Mouse (Mus musculus) limb, embryonic 14.5 days (tissue): ENCODE measurements around the gene Mymk. TPM values are rescaled to one million over a fixed set of nuclear protein-coding genes. Genes with fewer than 3 reads are reported as not detected.
A peak's percentile ranks its signal among the peaks of the same experiment; 100 is the strongest.

ENCODE experiments used
- ATAC-seq: fragments of 200-750 bp; cut with Nextera tagmentation; 2 replicates; pipeline ENCODE4 v1.8.0; 2017; ENCODE audit warnings: low read depth, moderate number of reproducible peaks, moderate TSS enrichment; ENCODE audit not compliant: low FRiP score
- DNase-seq: peaks from one replicate; pipeline ENCODE4 v3.0.0-alpha.2; 2015; ENCODE audit warnings: low spot score
- H3K27ac ChIP-seq: fragments of 300-500 bp; sonication (generic); replicated peaks from 2 replicates; pipeline ENCODE4 v1.5.1; 2014; ENCODE audit warnings: low read depth, mild to moderate bottlenecking, low read length, moderate library complexity, mixed read lengths
- H3K27me3 ChIP-seq: fragments of 300-500 bp; sonication (generic); 2 replicates; pipeline ENCODE4 v1.6.1; 2014; ENCODE audit warnings: low read length, mixed read lengths; ENCODE audit not compliant: control insufficient read depth, insufficient read depth
- H3K36me3 ChIP-seq: fragments of 300-500 bp; sonication (generic); 2 replicates; pipeline ENCODE4 v1.6.1; 2014; ENCODE audit warnings: mild to moderate bottlenecking, low read length, moderate library complexity, mixed read lengths; ENCODE audit not compliant: control insufficient read depth, insufficient read depth
- H3K4me1 ChIP-seq: fragments of 300-500 bp; sonication (generic); 2 replicates; pipeline ENCODE4 v1.6.1; 2014; ENCODE audit warnings: antibody characterized with exemption, low read length, mixed read lengths; ENCODE audit not compliant: control insufficient read depth, insufficient read depth
- H3K4me2 ChIP-seq: fragments of 300-500 bp; sonication (generic); replicated peaks from 2 replicates; pipeline ENCODE4 v1.6.1; 2014; ENCODE audit warnings: low read depth, mild to moderate bottlenecking, low read length, moderate library complexity; ENCODE audit not compliant: severe bottlenecking
- H3K4me3 ChIP-seq: fragments of 300-500 bp; sonication (generic); replicated peaks from 2 replicates; pipeline ENCODE4 v1.5.1; 2014; ENCODE audit warnings: low read length
- H3K9ac ChIP-seq: fragments of 300-500 bp; sonication (generic); 2 replicates; pipeline ENCODE4 v1.6.1; 2014; ENCODE audit warnings: mild to moderate bottlenecking, low read depth, low read length, moderate library complexity; ENCODE audit not compliant: severe bottlenecking
- H3K9me3 ChIP-seq: fragments of 300-500 bp; sonication (generic); 2 replicates; pipeline ENCODE4 v1.6.1; 2016; ENCODE audit warnings: low read length; ENCODE audit not compliant: control insufficient read depth
- POLR2A ChIP-seq: fragments of 200-500 bp; IDR thresholded peaks from 2 replicates; pipeline ENCODE4 v1.8.0; 2012; ENCODE audit warnings: inconsistent platforms, mild to moderate bottlenecking, moderate library complexity, borderline replicate concordance; ENCODE audit not compliant: insufficient read depth, insufficient read length; ENCODE audit errors: extremely low read depth
- WGBS: fragments of 180-500 bp; shearing (Covaris S2); extraction: QIAGEN DNeasy Blood & Tissue Kit; methylation state at CpG from one replicate; pipeline ENCODE4 v1.1.7; 2014; 5-methylcytosine and 5-hydroxymethylcytosine counted together
- polyA plus RNA-seq, 2 experiments: library from polyadenylated mRNA; depleted of rRNA in 1 of 2; stranded (reverse) in 1 of 2; unstranded in 1 of 2; fragments of >200 nt; fragmentation: Nextera tagmentation in 1 of 2; extraction: Ambion mirVana in 1 of 2; gene quantifications; 2 replicates each; pipeline versions ENCODE4 v1.2.1 to v1.2.3; 2012 to 2014

Mymk gene
- polyA plus RNA-seq, 2 experiments, result 46.8 to 70.4 TPM

DNA sequence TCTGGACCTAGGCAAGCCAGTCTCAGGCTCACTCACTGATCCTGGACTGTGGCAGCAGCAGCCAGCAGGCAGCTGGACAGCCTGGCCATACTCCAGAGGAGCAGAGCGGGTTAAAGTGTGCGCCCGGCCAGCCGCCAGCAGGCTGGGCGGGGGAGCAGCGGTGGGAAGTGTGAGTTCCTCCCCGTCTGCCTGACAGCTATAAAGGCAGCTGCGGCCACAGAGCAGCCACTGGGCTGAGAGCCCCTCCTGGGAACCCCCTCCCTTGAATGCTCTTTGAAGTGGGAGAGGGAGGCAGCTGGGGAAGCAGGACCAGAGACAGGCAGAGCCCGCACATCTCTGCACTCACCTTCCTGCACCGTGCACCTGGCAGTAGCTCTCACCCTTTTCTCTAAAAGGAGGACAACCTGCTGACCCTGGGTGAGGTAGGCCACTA, 7.2 kb upstream of the Mymk start, which contains the start of gene Adamtsl2:
Adamtsl2 (plus strand) TSS at position 228 of the 433 bp plus-strand sequence.
- no peak for TF ChIP-seq POLR2A
- H3K9me3 ChIP-seq, result no peaks in the 10 kb centered on the region
- no peaks in the 10 kb centered on the region for H3K36me3 ChIP-seq
- DNase-seq (peak; percentile 87), ATAC-seq (peak; percentile 78)
- H3K9ac ChIP-seq, result no peak within 1 kb of the TSS
- peaks cover 50% of the 10 kb centered on the region for H3K4me1 ChIP-seq
- H3K4me2 ChIP-seq, result peak within 1 kb of the TSS; percentile 26
- 2% methylated on average over 10 of the region's 10 CpGs for WGBS
- no peak within 1 kb of the TSS for H3K27ac ChIP-seq
- no peaks in the 10 kb centered on the region for H3K27me3 ChIP-seq
- peak within 1 kb of the TSS; percentile 19 for H3K4me3 ChIP-seq

DNA sequence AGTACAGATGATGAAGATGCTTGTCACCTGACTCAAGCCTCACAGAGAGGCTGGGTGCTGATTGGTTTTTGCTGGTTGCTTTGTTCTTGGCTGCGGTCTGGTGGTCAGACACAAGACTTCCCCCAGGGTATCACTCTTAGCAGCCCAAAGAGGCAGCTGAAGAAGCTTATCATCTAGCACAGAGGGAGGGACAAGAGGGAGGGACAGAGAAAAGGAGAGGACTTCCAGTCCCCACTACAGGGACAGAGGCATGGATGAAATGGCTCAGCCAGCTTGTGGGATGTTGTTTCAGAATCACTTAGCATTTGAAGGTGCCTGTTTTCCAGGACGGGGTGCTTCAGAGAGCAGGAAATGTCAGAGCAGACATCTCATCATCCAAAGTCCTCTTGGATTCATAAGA, 6.3 kb upstream of the Mymk start:
- Histone ChIP-seq H3K9ac (no peak overlapping the region), H3K4me3 (no peak overlapping the region), H3K4me1 (peaks cover 54% of the 10 kb centered on the region), H3K4me2 (no peak overlapping the region), H3K27ac (no peak overlapping the region), H3K36me3 (no peaks in the 10 kb centered on the region), H3K27me3 (no peaks in the 10 kb centered on the region), H3K9me3 (no peaks in the 10 kb centered on the region)
- ATAC-seq (no peak), DNase-seq (no peak)
- 47% methylated on average over 2 of the region's 2 CpGs for WGBS
- no peak for TF ChIP-seq POLR2A

DNA sequence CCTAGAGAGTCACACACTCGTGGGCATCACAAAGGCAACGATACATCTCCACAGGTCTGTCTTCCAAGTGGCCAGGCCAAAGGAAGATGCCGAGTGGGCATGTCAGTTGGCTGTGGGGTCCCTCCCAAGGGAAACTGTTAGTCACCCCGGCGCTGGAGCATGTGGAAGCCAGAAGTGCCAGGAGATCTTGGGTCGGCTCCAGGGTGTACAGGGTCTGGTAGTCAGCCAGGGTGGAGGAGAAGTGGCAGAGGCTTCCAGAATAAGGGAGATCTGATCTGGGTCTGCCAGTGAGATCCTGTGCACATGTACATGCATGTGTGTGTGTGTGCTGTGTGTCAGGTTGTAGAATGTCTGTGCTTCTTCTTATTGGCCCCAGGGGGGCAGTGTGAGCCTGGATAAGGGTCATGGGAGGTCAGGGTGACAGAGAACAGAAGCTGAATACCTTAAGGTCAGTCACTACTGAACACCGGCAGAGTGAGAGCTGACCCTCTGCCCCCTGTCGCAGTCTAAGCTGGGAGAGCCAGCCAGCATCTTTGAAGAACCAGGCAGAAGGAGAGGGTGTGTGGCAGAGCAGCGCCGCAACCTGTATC, 5.8 kb upstream of the Mymk start:
- no peak for TF ChIP-seq POLR2A
- no peaks in the 10 kb centered on the region for H3K36me3 ChIP-seq
- H3K4me1 ChIP-seq, result peaks cover 57% of the 10 kb centered on the region

DNA sequence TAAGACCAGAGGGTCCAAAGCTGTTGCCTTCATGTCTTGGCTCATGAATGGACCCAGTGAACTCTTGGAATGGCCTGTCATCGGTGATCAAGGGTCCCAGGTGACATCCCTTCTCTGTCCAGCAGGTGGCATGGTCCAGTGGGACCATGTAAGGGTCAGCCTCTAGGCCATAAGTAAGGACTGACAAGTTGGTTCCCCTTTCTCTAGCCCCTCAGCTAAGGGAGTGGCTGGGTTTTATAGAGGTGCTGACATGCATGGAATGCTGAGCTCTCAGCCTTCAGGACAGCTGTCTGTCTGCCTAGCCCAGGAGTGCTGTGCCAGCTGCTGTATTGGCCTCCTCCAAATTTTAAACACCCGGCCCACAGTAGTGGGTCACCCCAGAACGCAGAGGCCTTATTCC, 3.5 kb upstream of the Mymk start:
- H3K9ac ChIP-seq, result no peak overlapping the region
- no peak overlapping the region for H3K4me3 ChIP-seq
- H3K9me3 ChIP-seq, result no peaks in the 10 kb centered on the region
- no peak for TF ChIP-seq POLR2A
- no peaks in the 10 kb centered on the region for H3K27me3 ChIP-seq
- peaks cover 76% of the 10 kb centered on the region for H3K4me1 ChIP-seq
- no peak overlapping the region for H3K27ac ChIP-seq
- no peaks in the 10 kb centered on the region for H3K36me3 ChIP-seq
- ATAC-seq (peak; percentile 20), DNase-seq (no peak)
- WGBS, result 34% methylated on average over 3 of the region's 3 CpGs
- no peak overlapping the region for H3K4me2 ChIP-seq

More for the DNA sequence above, 5.8 kb upstream of the Mymk start:
- Histone ChIP-seq H3K4me3 (no peak overlapping the region), H3K27ac (no peak overlapping the region), H3K9ac (no peak overlapping the region), H3K9me3 (no peaks in the 10 kb centered on the region), H3K4me2 (no peak overlapping the region), H3K27me3 (no peaks in the 10 kb centered on the region)
- ATAC-seq, result no peak
- WGBS, result 63% methylated on average over 10 of the region's 10 CpGs
- DNase-seq, result no peak

DNA sequence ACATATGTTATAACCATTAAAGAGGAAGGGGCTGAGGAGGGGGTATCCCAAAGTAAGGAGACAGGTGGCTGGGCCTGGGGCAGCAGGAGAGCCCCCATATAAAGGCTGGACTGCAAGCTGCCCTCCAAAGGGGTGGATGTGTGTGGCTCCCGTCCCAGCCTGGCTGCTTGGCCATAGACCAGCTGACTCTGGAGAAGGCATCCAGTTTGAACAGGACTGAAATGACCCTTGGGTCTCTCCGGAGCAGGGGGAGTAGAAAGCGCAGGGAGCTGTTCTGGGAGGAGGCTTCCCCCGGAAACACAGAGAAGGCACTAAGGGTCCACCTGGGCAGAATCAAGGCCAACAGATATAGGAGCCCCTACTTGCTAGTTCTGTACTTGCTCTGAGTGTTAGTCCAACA, 2.8 kb upstream of the Mymk start:
- Histone ChIP-seq H3K9me3 (no peaks in the 10 kb centered on the region), H3K4me3 (no peak overlapping the region), H3K36me3 (no peaks in the 10 kb centered on the region), H3K27me3 (no peaks in the 10 kb centered on the region), H3K4me2 (no peak overlapping the region), H3K4me1 (peaks cover 70% of the 10 kb centered on the region), H3K9ac (no peak overlapping the region), H3K27ac (0 out of 2 replicates have a peak overlapping the region, but pooled peaks have one; percentile 41)
- no peak for ATAC-seq
- 52% methylated on average over 4 of the region's 4 CpGs for WGBS
- no peak for TF ChIP-seq POLR2A
- no peak for DNase-seq
